Mouse (Mus musculus): ENCODE results near the gene Prkcd.

- TF ChIP-seq CTCF (IDR thresholded peaks at IDR 0.05; ENCODE audit: control insufficient read depth, insufficient read depth, insufficient read length) (no peak), USF1 (IDR thresholded peaks at IDR 0.05; ENCODE audit: low read depth) (no peak), MYOD1 (IDR thresholded peaks at IDR 0.05; ENCODE audit: control insufficient read depth, insufficient read length, low read depth) (no peak), FOSL1 (IDR thresholded peaks at IDR 0.05; ENCODE audit: insufficient read depth, low read length, poor library complexity, severe bottlenecking) (no peak), MAX (IDR thresholded peaks at IDR 0.05) (no peak), MYOG (IDR thresholded peaks at IDR 0.05; ENCODE audit: control insufficient read depth, extremely low read depth, insufficient read length) (no peak), CEBPB (IDR thresholded peaks at IDR 0.05; ENCODE audit: low read depth) (no peak)
Observed at GRCm38 (mm10) chr14:30573235-30573634, 52.8 kb downstream of the Prkcd start.
